Mouse (Mus musculus) thymus, adult 2 months (tissue): Measurements from ENCODE around the gene Kank1. TPM values are rescaled to one million over a fixed set of nuclear protein-coding genes. Genes with fewer than 3 reads are reported as not detected.

ENCODE experiments used
- DNase-seq: peaks from one replicate; pipeline ENCODE4 v3.0.0; 2021
- H3K27ac ChIP-seq: fragments of 200-500 bp; 2 replicates; pipeline ENCODE4 v1.5.1; 2012; ENCODE audit warnings: low read length, control low read depth; ENCODE audit not compliant: control insufficient read depth, insufficient read depth
- H3K27me3 ChIP-seq: fragments of 200-500 bp; 2 replicates; pipeline ENCODE4 v1.6.1; 2012; ENCODE audit warnings: mild to moderate bottlenecking, low read length, moderate library complexity, mixed read lengths; ENCODE audit not compliant: control insufficient read depth, insufficient read depth
- H3K36me3 ChIP-seq: fragments of 200-500 bp; 2 replicates; pipeline ENCODE4 v1.6.1; 2012; ENCODE audit warnings: mild to moderate bottlenecking, low read length, moderate library complexity; ENCODE audit not compliant: control insufficient read depth, insufficient read depth
- H3K4me1 ChIP-seq: fragments of 200-500 bp; replicated peaks from 2 replicates; pipeline ENCODE4 v1.6.1; 2012; ENCODE audit warnings: low read length; ENCODE audit not compliant: control insufficient read depth, insufficient read depth
- H3K4me3 ChIP-seq: fragments of 200-500 bp; 2 replicates; pipeline ENCODE4 v1.5.1; 2012; ENCODE audit warnings: mild to moderate bottlenecking, low read length, control low read depth, moderate library complexity; ENCODE audit not compliant: control insufficient read depth, insufficient read depth
- CTCF ChIP-seq: fragments of 200-500 bp; IDR thresholded peaks from 2 replicates; pipeline ENCODE4 v1.5.1; 2012; ENCODE audit warnings: mild to moderate bottlenecking, control low read depth, low read length, moderate library complexity, borderline replicate concordance; ENCODE audit not compliant: control insufficient read depth, poor library complexity, insufficient read depth; ENCODE audit errors: extremely low read depth
- POLR2A ChIP-seq: fragments of 200-500 bp; IDR thresholded peaks from 2 replicates; pipeline ENCODE4 v1.6.1; 2012; ENCODE audit warnings: mild to moderate bottlenecking, low read length, control low read depth, moderate library complexity; ENCODE audit not compliant: control insufficient read depth, poor library complexity, insufficient read depth; ENCODE audit errors: extremely low read depth
- WGBS: fragments of 180-500 bp; shearing (Covaris S2); methylation state at CpG from one replicate; pipeline ENCODE4 v1.1.7; 2018; 5-methylcytosine and 5-hydroxymethylcytosine counted together
- polyA plus RNA-seq: library from polyadenylated mRNA; depleted of rRNA; stranded (reverse); fragments of >200 nt; gene quantifications from 2 replicates; pipeline ENCODE4 v1.2.3, GENCODE M21; 2012

Kank1 gene
- polyA plus RNA-seq, 1 experiment: 13.6 TPM

DNA sequence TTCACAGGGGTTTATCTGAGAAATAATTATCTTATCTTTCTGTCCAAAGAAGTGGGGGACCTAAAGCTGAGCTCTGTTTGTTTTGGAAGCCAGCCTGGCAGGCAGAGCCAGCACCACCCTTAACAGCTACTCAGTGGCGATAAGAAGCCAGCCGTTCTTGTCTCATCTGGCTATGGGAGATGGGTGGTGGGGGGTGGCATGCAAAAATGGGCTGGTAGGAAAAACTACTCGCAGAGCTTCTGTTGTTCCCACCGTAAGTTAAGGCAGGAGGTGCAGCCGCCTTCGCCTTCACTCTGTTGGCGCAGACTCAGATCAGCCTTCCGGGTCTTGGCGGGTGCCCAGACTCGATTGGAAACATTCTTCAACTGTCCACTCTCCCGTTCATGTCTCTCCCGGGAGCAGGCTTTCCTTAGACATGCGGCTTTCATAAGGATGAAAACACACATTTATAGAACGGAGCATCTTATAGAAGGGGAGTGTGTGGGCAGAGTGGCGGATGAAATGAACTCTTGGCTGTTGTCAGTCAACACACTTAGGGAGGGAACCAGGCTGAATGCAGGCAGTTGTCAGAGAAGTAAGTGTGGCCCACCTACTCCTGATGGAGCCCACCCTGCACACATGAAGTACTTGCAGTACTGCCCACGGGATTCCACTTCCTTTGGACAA is 107.0 kb downstream of the Kank1 start:
- H3K36me3 ChIP-seq: no peaks in the 10 kb centered on the region
- H3K4me3 ChIP-seq: no peak overlapping the region
- WGBS: 90% methylated on average over 16 of the region's 16 CpGs
- H3K4me1 ChIP-seq: no peaks in the 10 kb centered on the region
- no peaks in the 10 kb centered on the region for H3K27me3 ChIP-seq
- no peak overlapping the region for H3K27ac ChIP-seq
- no peak for TF ChIP-seq POLR2A
- no peak for TF ChIP-seq CTCF
- no peak for DNase-seq

GRCm38 (mm10) chr19:25344371-25344770 is 107.6 kb downstream of the Kank1 start:
- TF ChIP-seq CTCF (no peak), POLR2A (no peak)

GRCm38 (mm10) chr19:25345972-25346371 is 109.2 kb downstream of the Kank1 start:
- no peaks in the 10 kb centered on the region for H3K4me1 ChIP-seq
- no peak overlapping the region for H3K27ac ChIP-seq
- 72% methylated on average over 5 of the region's 5 CpGs for WGBS
- no peak for DNase-seq
- no peak for TF ChIP-seq POLR2A
- TF ChIP-seq CTCF: no peak
- no peak overlapping the region for H3K4me3 ChIP-seq
- no peaks in the 10 kb centered on the region for H3K27me3 ChIP-seq
- no peaks in the 10 kb centered on the region for H3K36me3 ChIP-seq

More at GRCm38 (mm10) chr19:25344371-25344770, 107.6 kb downstream of the Kank1 start:
- H3K4me3 ChIP-seq: no peak overlapping the region
- H3K27ac ChIP-seq: no peak overlapping the region
- H3K36me3 ChIP-seq: no peaks in the 10 kb centered on the region
- no peaks in the 10 kb centered on the region for H3K27me3 ChIP-seq
- no peak for DNase-seq
- 87% methylated on average over 6 of the region's 6 CpGs for WGBS
- H3K4me1 ChIP-seq: no peaks in the 10 kb centered on the region

DNA sequence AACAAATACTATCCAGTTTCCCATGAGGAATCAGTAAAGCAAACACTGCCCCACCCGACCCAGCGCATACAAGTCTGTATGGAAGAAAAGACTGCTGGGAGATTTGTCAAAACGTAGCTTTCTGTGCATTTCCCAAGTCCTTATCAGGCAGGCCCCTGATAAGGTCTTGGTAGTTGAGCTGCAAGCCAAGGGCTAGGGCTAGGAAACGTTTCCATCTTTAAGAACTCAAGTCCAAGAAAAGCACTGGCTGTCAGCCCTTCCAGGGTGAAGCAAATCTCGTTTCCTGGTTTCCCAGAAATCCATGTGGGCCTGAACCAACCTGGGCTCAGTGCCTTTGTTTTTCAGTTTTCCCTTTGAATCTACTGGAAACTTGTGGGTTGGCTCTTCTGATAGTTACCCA is 110.7 kb downstream of the Kank1 start:
- TF ChIP-seq CTCF: no peak
- no peak for TF ChIP-seq POLR2A
- 77% methylated on average over 5 of the region's 5 CpGs for WGBS
- DNase-seq: no peak
- Histone ChIP-seq H3K4me3 (no peak overlapping the region), H3K27me3 (no peaks in the 10 kb centered on the region), H3K36me3 (no peaks in the 10 kb centered on the region), H3K27ac (no peak overlapping the region), H3K4me1 (no peaks in the 10 kb centered on the region)

- no peak for DNase-seq
- TF ChIP-seq POLR2A: no peak
- no peak for TF ChIP-seq CTCF
- Histone ChIP-seq H3K27ac (no peak overlapping the region), H3K36me3 (no peaks in the 10 kb centered on the region), H3K4me3 (no peak overlapping the region), H3K27me3 (no peaks in the 10 kb centered on the region), H3K4me1 (no peaks in the 10 kb centered on the region)
- 92% methylated on average over 15 of the region's 15 CpGs for WGBS
Observed at GRCm38 (mm10) chr19:25351257-25351955, 114.6 kb downstream of the Kank1 start.

GRCm38 (mm10) chr19:25357094-25357493 is 120.3 kb downstream of the Kank1 start:
- 93% methylated on average over 11 of the region's 11 CpGs for WGBS
- H3K27ac ChIP-seq: no peak overlapping the region
- H3K4me1 ChIP-seq: peaks cover 21% of the 10 kb centered on the region
- H3K4me3 ChIP-seq: no peak overlapping the region
- no peak for TF ChIP-seq CTCF
- TF ChIP-seq POLR2A: no peak
- no peaks in the 10 kb centered on the region for H3K27me3 ChIP-seq
- DNase-seq: no peak
- no peaks in the 10 kb centered on the region for H3K36me3 ChIP-seq

- H3K27me3 ChIP-seq: no peaks in the 10 kb centered on the region
- TF ChIP-seq POLR2A (no peak), CTCF (no peak)
- DNase-seq: no peak
- 68% methylated on average over 8 of the region's 8 CpGs for WGBS
- no peaks in the 10 kb centered on the region for H3K36me3 ChIP-seq
- no peak overlapping the region for H3K27ac ChIP-seq
- peaks cover 21% of the 10 kb centered on the region for H3K4me1 ChIP-seq
- H3K4me3 ChIP-seq: no peak overlapping the region
Observed at GRCm38 (mm10) chr19:25358486-25359120, 121.8 kb downstream of the Kank1 start.
